Mouse (Mus musculus) stomach, embryonic 15.5 days (tissue): ENCODE results near the gene Tex38. TPM values are rescaled to one million over a fixed set of nuclear protein-coding genes. Genes with fewer than 3 reads are reported as not detected.

Experiments used
- ATAC-seq: fragments of 200-750 bp; cut with Nextera tagmentation; 2 replicates; pipeline ENCODE4 v1.8.0; 2017; ENCODE audit warnings: low read depth, moderate number of reproducible peaks, moderate TSS enrichment; ENCODE audit not compliant: insufficient read depth, low FRiP score
- H3K27ac ChIP-seq: fragments of 300-500 bp; sonication (generic); 2 replicates; pipeline ENCODE4 v1.5.1; 2015; ENCODE audit warnings: mild to moderate bottlenecking, inconsistent platforms
- H3K27me3 ChIP-seq: fragments of 300-500 bp; sonication (generic); replicated peaks from 2 replicates; pipeline ENCODE4 v1.6.1; 2015; ENCODE audit warnings: inconsistent platforms
- H3K36me3 ChIP-seq: fragments of 300-500 bp; sonication (generic); 2 replicates; pipeline ENCODE4 v1.6.1; 2015; ENCODE audit warnings: inconsistent platforms
- H3K4me1 ChIP-seq: fragments of 300-500 bp; sonication (generic); 2 replicates; pipeline ENCODE4 v1.6.1; 2015; ENCODE audit warnings: inconsistent platforms
- H3K4me2 ChIP-seq: fragments of 300-500 bp; sonication (generic); 2 replicates; pipeline ENCODE4 v1.6.1; 2015; ENCODE audit warnings: mild to moderate bottlenecking, inconsistent platforms
- H3K4me3 ChIP-seq: fragments of 300-500 bp; sonication (generic); replicated peaks from 2 replicates; pipeline ENCODE4 v1.5.1; 2015; ENCODE audit warnings: inconsistent platforms
- H3K9ac ChIP-seq: fragments of 300-500 bp; sonication (generic); 2 replicates; pipeline ENCODE4 v1.6.1; 2015; ENCODE audit warnings: inconsistent platforms
- H3K9me3 ChIP-seq: fragments of 300-500 bp; sonication (generic); 2 replicates; pipeline ENCODE4 v1.6.1; 2016; ENCODE audit warnings: inconsistent platforms
- WGBS: fragments of 180-500 bp; shearing (Covaris S2); methylation state at CpG from one replicate; pipeline ENCODE4 v1.1.7; 2015; 5-methylcytosine and 5-hydroxymethylcytosine counted together
- polyA plus RNA-seq: library from polyadenylated mRNA; unstranded; fragments of >200 nt; fragmentation: Nextera tagmentation; extraction: Ambion mirVana; gene quantifications from 2 replicates; pipeline ENCODE4 v1.2.1, GENCODE M21; 2015

Tex38 gene
- polyA plus RNA-seq, 1 experiment from 2014 or later, result 0.45 TPM

GRCm38 (mm10) chr4:115767647-115768467 lies 13.0 kb downstream of the Tex38 start:
- no peak overlapping the region; the same call in 1 of the 2 replicates for H3K4me2 ChIP-seq
- peak overlapping the region; percentile 83 for H3K27ac ChIP-seq
- 57% methylated on average over 11 of the region's 11 CpGs for WGBS
- H3K27me3 ChIP-seq, result no peaks in the 10 kb centered on the region
- ATAC-seq, result peak; percentile 83
- no peaks in the 10 kb centered on the region for H3K4me1 ChIP-seq
- peaks cover 13% of the 10 kb centered on the region; the same call in 1 of the 2 replicates for H3K36me3 ChIP-seq
- H3K9me3 ChIP-seq, result no peaks in the 10 kb centered on the region
- H3K9ac ChIP-seq, result no peak overlapping the region
- no peak overlapping the region for H3K4me3 ChIP-seq

DNA sequence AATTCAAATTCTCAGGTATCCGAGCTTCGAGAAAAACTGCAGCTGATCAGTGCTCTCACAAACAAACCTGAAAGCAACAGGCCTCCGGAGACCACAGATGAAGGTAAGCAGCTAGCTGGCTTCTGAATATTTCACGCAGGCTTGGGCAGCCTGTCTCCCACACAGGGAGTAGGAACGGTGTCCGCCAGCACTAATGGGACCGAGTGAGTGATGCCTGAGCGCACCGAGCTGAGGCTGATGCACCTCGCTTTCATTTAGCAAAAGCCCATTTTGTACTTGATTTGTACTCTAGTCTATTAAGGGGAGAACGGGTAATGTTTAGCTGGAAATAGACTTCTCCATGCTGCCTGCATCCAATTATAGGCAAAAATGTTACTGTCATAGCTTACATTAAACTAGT lies 16.2 kb downstream of the Tex38 start:
- 92% methylated on average over 11 of the region's 11 CpGs for WGBS
- no peak overlapping the region for H3K4me3 ChIP-seq
- no peaks in the 10 kb centered on the region for H3K9me3 ChIP-seq
- no peaks in the 10 kb centered on the region for H3K4me1 ChIP-seq
- H3K9ac ChIP-seq, result no peak overlapping the region
- H3K27me3 ChIP-seq, result no peaks in the 10 kb centered on the region
- ATAC-seq, result no peak
- peaks cover 8% of the 10 kb centered on the region; the same call in 1 of the 2 replicates for H3K36me3 ChIP-seq
- no peak overlapping the region for H3K27ac ChIP-seq
- H3K4me2 ChIP-seq, result no peak overlapping the region

DNA sequence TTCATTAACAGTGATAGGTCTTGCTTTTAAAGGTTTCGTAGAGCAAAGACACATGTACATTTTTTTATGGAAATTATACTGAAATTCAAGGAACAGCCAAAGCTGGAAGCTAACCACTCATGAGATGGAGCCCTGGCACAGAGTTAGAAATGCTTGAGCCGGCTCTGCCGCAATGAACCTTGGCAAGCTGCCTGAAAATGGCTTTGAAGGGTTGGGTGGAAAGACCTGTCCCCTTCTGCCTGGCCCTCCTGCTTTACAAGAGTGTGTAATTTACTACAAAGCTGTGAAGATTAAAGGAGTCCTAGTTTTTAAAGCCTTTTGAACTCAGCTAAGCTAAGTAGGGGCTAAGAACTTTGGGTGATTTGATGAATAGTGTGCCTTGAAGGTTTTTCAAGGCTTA lies 19.6 kb downstream of the Tex38 start:
- no peaks in the 10 kb centered on the region for H3K27me3 ChIP-seq
- no peak for ATAC-seq
- H3K9me3 ChIP-seq, result no peaks in the 10 kb centered on the region
- peaks cover 12% of the 10 kb centered on the region for H3K36me3 ChIP-seq
- no peak overlapping the region for H3K27ac ChIP-seq
- no peak overlapping the region for H3K4me3 ChIP-seq
- no peaks in the 10 kb centered on the region for H3K4me1 ChIP-seq
- no peak overlapping the region for H3K4me2 ChIP-seq
- no peak overlapping the region for H3K9ac ChIP-seq
- 58% methylated on average over 3 of the region's 3 CpGs for WGBS

DNA sequence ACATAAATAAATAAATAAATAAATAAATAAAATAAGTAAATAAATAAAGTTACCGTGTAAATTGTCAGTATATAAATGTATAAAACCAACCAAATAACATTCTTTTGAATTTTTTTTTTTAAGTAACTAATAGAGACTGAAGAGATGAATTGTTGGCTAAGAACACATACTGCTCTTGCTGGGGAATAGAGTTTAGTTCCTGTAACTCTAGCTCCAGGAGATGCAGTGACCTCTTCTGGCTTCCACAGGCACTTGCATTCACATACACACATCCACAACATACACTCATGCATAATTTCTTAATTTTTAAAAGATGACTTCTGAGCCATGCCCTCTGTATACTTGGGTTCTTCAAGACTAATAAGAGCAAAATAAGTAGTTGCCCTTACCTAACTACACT lies 26.0 kb downstream of the Tex38 start:
- Histone ChIP-seq H3K4me3 (no peak overlapping the region), H3K9ac (no peak overlapping the region), H3K9me3 (no peaks in the 10 kb centered on the region), H3K36me3 (peaks cover 12% of the 10 kb centered on the region), H3K27ac (no peak overlapping the region), H3K27me3 (no peaks in the 10 kb centered on the region), H3K4me1 (no peaks in the 10 kb centered on the region), H3K4me2 (no peak overlapping the region)
- ATAC-seq, result no peak
- 94% methylated on average over 1 of the region's 1 CpGs for WGBS

GRCm38 (mm10) chr4:115754101-115754500 lies 26.7 kb downstream of the Tex38 start:
- Histone ChIP-seq H3K9ac (no peak overlapping the region), H3K27ac (no peak overlapping the region), H3K4me1 (no peaks in the 10 kb centered on the region), H3K36me3 (peaks cover 8% of the 10 kb centered on the region; the same call in 1 of the 2 replicates), H3K27me3 (no peaks in the 10 kb centered on the region), H3K4me2 (no peak overlapping the region), H3K4me3 (no peak overlapping the region), H3K9me3 (no peaks in the 10 kb centered on the region)
- WGBS, result 88% methylated on average over 3 of the region's 3 CpGs
- no peak for ATAC-seq

GRCm38 (mm10) chr4:115749336-115749735 lies 31.5 kb downstream of the Tex38 start:
- H3K27ac ChIP-seq, result no peak overlapping the region
- H3K36me3 ChIP-seq, result peaks cover 7% of the 10 kb centered on the region; the same call in 1 of the 2 replicates
- no peak overlapping the region for H3K9ac ChIP-seq
- H3K27me3 ChIP-seq, result no peaks in the 10 kb centered on the region
- no peak for ATAC-seq
- WGBS, result 62% methylated on average over 1 of the region's 1 CpGs
- H3K4me2 ChIP-seq, result no peak overlapping the region
- H3K4me1 ChIP-seq, result no peaks in the 10 kb centered on the region
- H3K9me3 ChIP-seq, result no peaks in the 10 kb centered on the region
- H3K4me3 ChIP-seq, result no peak overlapping the region

- no peak overlapping the region for H3K4me2 ChIP-seq
- H3K9me3 ChIP-seq, result no peaks in the 10 kb centered on the region
- ATAC-seq, result no peak
- H3K9ac ChIP-seq, result no peak overlapping the region
- H3K27ac ChIP-seq, result no peak overlapping the region
- H3K36me3 ChIP-seq, result peaks cover 14% of the 10 kb centered on the region; the same call in 1 of the 2 replicates
- no peaks in the 10 kb centered on the region for H3K4me1 ChIP-seq
- H3K4me3 ChIP-seq, result no peak overlapping the region
- H3K27me3 ChIP-seq, result no peaks in the 10 kb centered on the region
- WGBS, result 45% methylated on average over 1 of the region's 1 CpGs
Observed at GRCm38 (mm10) chr4:115748181-115748580, 32.6 kb downstream of the Tex38 start.

DNA sequence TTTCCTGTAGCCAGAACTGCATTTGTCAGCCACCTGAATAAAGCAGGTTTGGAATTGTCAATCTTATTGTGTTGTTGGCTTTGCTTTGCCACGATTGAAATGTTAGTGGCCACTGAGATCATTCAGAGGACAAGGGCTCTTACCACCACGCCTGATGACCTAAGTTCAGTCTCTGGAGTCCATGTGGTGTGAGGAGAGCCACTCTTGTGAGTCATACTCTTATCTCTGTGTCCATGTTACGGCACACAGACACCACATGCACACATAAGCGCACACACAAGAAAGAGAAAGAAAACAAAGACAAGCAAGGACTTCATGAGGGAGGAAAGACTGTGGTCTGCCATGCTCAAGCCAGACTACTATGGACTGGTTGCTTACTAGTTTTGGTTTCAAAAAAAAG lies 37.7 kb downstream of the Tex38 start:
- no peaks in the 10 kb centered on the region for H3K27me3 ChIP-seq
- ATAC-seq, result no peak

DNA sequence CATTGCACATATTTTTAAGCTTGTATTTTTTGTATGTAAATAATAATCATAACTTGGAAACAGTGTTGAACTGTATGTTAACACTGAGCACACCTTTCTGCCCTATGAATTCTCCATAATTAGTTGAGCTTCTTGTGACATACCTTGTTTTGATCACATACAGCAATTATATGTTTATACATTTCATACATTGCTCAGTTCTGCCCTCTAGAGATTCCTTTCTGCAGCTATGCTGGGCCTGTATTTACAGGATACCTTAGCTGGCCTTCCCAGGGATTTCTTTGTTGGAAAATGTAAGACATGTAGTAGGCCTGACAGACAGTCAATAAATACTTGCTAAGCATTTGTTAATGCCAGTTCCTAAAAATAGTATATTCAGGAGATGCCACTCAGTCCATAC lies 38.2 kb downstream of the Tex38 start:
- Histone ChIP-seq H3K27me3 (no peaks in the 10 kb centered on the region), H3K4me3 (no peak overlapping the region), H3K4me1 (peaks cover 14% of the 10 kb centered on the region), H3K4me2 (no peak overlapping the region), H3K9me3 (no peaks in the 10 kb centered on the region), H3K9ac (no peak overlapping the region), H3K27ac (no peak overlapping the region), H3K36me3 (peaks cover 13% of the 10 kb centered on the region; the same call in 1 of the 2 replicates)
- no peak for ATAC-seq

More for the DNA sequence above, 37.7 kb downstream of the Tex38 start:
- WGBS, result 79% methylated on average over 4 of the region's 4 CpGs
- H3K27ac ChIP-seq, result no peak overlapping the region
- H3K9me3 ChIP-seq, result no peaks in the 10 kb centered on the region
- peaks cover 13% of the 10 kb centered on the region; the same call in 1 of the 2 replicates for H3K36me3 ChIP-seq
- H3K9ac ChIP-seq, result no peak overlapping the region
- H3K4me1 ChIP-seq, result peaks cover 14% of the 10 kb centered on the region
- H3K4me3 ChIP-seq, result no peak overlapping the region
- no peak overlapping the region for H3K4me2 ChIP-seq

DNA sequence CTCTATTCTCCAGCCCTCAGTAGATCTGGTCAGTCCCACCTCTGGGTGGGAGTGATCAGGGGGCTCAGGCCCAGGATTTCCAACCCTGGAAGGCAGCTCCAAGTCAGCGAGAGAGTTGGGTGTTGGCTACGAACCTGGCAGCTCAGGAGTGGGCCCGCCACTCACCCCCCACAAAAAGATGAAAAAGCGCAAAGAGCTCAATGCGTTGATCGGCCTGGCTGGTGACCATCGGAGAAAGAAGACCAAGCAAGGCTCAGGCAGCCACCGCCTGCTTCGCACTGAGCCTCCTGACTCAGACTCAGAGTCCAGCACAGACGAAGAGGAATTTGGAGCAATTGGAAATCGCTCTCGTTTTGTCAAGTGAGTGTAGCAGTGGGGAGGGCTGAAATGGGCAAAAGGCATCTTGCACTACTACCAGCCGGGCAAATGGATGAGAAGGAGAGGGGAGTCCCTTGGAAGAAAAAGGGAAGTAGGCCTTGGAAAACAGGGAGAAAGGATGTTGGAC lies 42.3 kb downstream of the Tex38 start:
- H3K27ac ChIP-seq, result no peak overlapping the region
- 41% methylated on average over 13 of the region's 13 CpGs for WGBS
- no peak for ATAC-seq

DNA sequence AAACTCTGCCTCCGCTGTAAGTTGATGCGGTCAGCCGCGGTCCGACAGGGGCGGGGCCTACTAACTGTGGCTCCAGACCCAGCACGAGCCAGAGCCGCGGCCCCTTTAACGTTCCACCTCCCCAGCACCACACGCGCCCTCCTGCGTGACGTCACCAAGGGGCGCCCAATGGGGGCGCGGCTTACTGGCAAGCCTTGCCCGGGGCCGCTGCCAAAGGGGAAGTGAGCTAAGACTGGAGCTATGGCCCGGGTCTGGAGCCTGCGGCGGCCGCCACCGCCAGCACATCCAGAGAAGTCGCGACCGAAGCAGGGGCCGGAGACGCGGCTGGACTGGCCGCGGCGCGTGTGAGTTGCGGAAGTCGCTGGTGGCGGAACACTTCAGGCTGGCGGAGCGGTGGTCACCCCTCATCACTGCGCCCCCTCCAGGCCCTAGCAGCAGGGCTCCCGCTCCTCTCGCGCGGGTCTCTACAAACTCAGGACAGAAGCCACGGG lies 43.2 kb downstream of the Tex38 start, which contains the start of gene Efcab14:
TSS of gene Efcab14 (plus strand) at position 194 of the 491 bp plus-strand sequence.
- no peaks in the 10 kb centered on the region for H3K9me3 ChIP-seq
- no peaks in the 10 kb centered on the region for H3K36me3 ChIP-seq
- peaks cover 14% of the 10 kb centered on the region for H3K4me1 ChIP-seq
- peak within 1 kb of the TSS; percentile 81 for H3K27ac ChIP-seq
- peak; percentile 99 for ATAC-seq
- peak within 1 kb of the TSS; percentile 57; the same call in 1 of the 2 replicates for H3K9ac ChIP-seq
- peak within 1 kb of the TSS; percentile 65 for H3K4me3 ChIP-seq
- H3K27me3 ChIP-seq, result no peaks in the 10 kb centered on the region
- WGBS, result under 1% methylated on average over 45 of the region's 45 CpGs
- H3K4me2 ChIP-seq, result peak within 1 kb of the TSS; percentile 59

More for the DNA sequence above, 42.3 kb downstream of the Tex38 start:
- 0 out of 2 replicates have a peak, but pooled peaks cover 3% of the 10 kb centered on the region for H3K36me3 ChIP-seq
- no peaks in the 10 kb centered on the region for H3K9me3 ChIP-seq
- H3K4me3 ChIP-seq, result peak overlapping the region; percentile 65
- peak overlapping the region; percentile 59 for H3K4me2 ChIP-seq
- peak overlapping the region; percentile 57; the same call in 1 of the 2 replicates for H3K9ac ChIP-seq
- peaks cover 14% of the 10 kb centered on the region for H3K4me1 ChIP-seq
- no peaks in the 10 kb centered on the region for H3K27me3 ChIP-seq

DNA sequence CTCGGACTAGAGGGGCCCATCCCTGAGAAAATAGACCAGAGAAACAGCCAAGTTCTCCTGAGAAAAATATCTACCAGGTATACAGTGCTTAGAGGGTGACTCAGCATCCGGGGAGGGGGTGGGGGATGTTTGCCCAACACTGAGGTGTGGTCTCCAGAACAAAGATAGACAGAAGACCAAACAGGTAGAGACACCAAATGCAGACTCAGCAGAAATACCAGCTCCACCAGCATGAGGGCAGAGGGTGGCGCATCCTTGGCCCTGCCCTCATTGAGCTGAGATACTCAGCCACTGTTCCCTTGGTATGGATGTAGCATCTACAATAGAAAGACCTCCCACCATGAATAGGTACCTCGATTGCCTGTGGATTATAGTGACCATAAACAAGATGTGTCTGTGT lies 46.0 kb downstream of the Tex38 start:
- H3K36me3 ChIP-seq, result no peaks in the 10 kb centered on the region
- no peak for ATAC-seq
- no peak overlapping the region for H3K9ac ChIP-seq
- no peak overlapping the region for H3K27ac ChIP-seq
- H3K9me3 ChIP-seq, result no peaks in the 10 kb centered on the region
- WGBS, result 51% methylated on average over 4 of the region's 4 CpGs
- peaks cover 14% of the 10 kb centered on the region for H3K4me1 ChIP-seq
- H3K27me3 ChIP-seq, result no peaks in the 10 kb centered on the region
- no peak overlapping the region for H3K4me2 ChIP-seq
- H3K4me3 ChIP-seq, result no peak overlapping the region
